In the genomic region with DNA sequence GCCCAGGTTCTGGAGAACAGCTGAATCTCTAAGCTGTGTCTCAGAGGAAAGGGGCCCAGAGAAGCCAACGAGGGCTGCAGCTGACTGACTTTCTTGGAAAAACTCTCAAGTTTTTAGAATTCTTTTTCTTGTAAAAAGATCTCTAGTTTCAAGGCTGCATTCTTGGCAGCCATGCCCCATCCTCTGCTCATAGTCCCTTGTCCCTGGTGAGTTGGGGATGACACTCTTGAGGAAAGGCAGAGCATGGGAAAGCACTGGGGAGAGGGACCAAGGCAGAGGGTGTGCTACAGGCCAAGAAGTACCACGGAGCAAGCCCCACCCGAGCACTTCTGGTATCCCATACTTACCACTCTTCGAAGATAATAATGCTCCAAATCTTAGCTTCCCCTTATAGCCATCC, we compare ENCODE assay signal across 34 mouse cellular contexts. TPM values are rescaled to one million over a fixed set of nuclear protein-coding genes. Genes with fewer than 3 reads are reported as not detected.
DNase-seq lines count a peak whose midpoint lies in the region; ATAC-seq and TF ChIP-seq lines count a peak whose summit lies in the region.
"Had no signal": no experiment of that assay in that cellular context is flagged by ENCODE, and none has a peak within 500 bp of the region (broad histone marks: within the 10 kb centered on the region; RNA-seq: fewer than 3 reads in every experiment).

No protein-coding gene starts in this region.

- no peak for ATAC-seq in embryonic facial prominence, embryonic 14.5 days (ENCODE audit: low read depth)
- ATAC-seq in liver, postnatal 0 days = no peak
- ATAC-seq: forebrain, embryonic 13.5 days; intestine, postnatal 0 days; midbrain, embryonic 13.5 days; Patski had no signal

- no peak overlapping the region for H3K9ac ChIP-seq in embryonic facial prominence, embryonic 14.5 days (ENCODE audit: low read depth, low read length)
- H3K9ac ChIP-seq in liver, postnatal 0 days (replicated peaks) = no peak overlapping the region
- H3K9ac ChIP-seq: embryonic facial prominence, embryonic 12.5 days; forebrain, embryonic 13.5 days; hindbrain, embryonic 14.5 days; kidney, embryonic 15.5 days; limb, embryonic 15.5 days; liver, embryonic 13.5 days; midbrain, embryonic 13.5 days; neural tube, embryonic 13.5 days; stomach, embryonic 15.5 days had no signal

- TF ChIP-seq EP300 in liver, postnatal 0 days (IDR thresholded peaks at IDR 0.05; ENCODE audit: low read depth) = no peak

- TF ChIP-seq CTCF in liver, postnatal 0 days (IDR thresholded peaks at IDR 0.05; ENCODE audit: low read depth) = no peak

- intact Hi-C loops in gastrocnemius, postnatal 14 days (cut with DNase I; ENCODE audit: low total_unique reads) = no loop called here
- intact Hi-C loops in gastrocnemius, postnatal 36 days (cut with DNase I) = no loop called here

- peak; percentile 33 for DNase-seq in adrenal gland, adult 8-10 months
- no peak for DNase-seq in adrenal gland, adult 18-20 months (ENCODE audit: low spot score in 2 of 2)
- DNase-seq in gastrocnemius, postnatal 14 days = peak; percentile 23
- DNase-seq in gastrocnemius, postnatal 36 days = no peak
- DNase-seq in ovary, adult 18-20 months (ENCODE audit: low spot score) = peak; percentile 30
- no peak for DNase-seq in ovary, postnatal 14 days (ENCODE audit: low spot score)
- peak; percentile 16 for DNase-seq in embryonic facial prominence, embryonic 14.5 days (ENCODE audit: low spot score)
- DNase-seq in liver, postnatal 0 days = no peak
- DNase-seq: cerebellum, adult 9-10 months; cerebellum, postnatal 36 days; kidney, postnatal 4 days; layer of hippocampus, postnatal 36 days; liver, embryonic 13.5 days; lung, adult 2 months; lung, postnatal 10 days; retina, postnatal 1 day; right cerebral cortex, postnatal 14 days; thymus, postnatal 4 days had no signal

- H3K9me3 ChIP-seq in embryonic facial prominence, embryonic 14.5 days (ENCODE audit: control insufficient read depth, low read length) = no peaks in the 10 kb centered on the region
- H3K9me3 ChIP-seq in liver, postnatal 0 days (ENCODE audit: low read length) = no peaks in the 10 kb centered on the region
- H3K9me3 ChIP-seq: forebrain, embryonic 13.5 days; kidney, embryonic 15.5 days; limb, embryonic 10.5 days; limb, embryonic 15.5 days; liver, embryonic 13.5 days; midbrain, embryonic 13.5 days; neural tube, embryonic 13.5 days; stomach, embryonic 15.5 days had no signal

- H3K4me2 ChIP-seq in embryonic facial prominence, embryonic 14.5 days (ENCODE audit: low read depth, low read length) = no peak overlapping the region
- H3K4me2 ChIP-seq in liver, postnatal 0 days (ENCODE audit: low read depth, low read length) = no peak overlapping the region
- H3K4me2 ChIP-seq: embryonic facial prominence, embryonic 12.5 days; forebrain, embryonic 13.5 days; heart, embryonic 11.5 days; hindbrain, embryonic 14.5 days; kidney, embryonic 15.5 days; limb, embryonic 15.5 days; liver, embryonic 13.5 days; midbrain, embryonic 13.5 days; neural tube, embryonic 13.5 days; stomach, embryonic 15.5 days had no signal

- WGBS in embryonic facial prominence, embryonic 14.5 days = 59% methylated on average over 4 of the region's 4 CpGs
- 62% methylated on average over 4 of the region's 4 CpGs for WGBS in liver, postnatal 0 days (ENCODE audit: insufficient replicate concordance)

- no peaks in the 10 kb centered on the region for H3K36me3 ChIP-seq in embryonic facial prominence, embryonic 14.5 days (ENCODE audit: control insufficient read depth, insufficient read depth, low read length)
- no peaks in the 10 kb centered on the region for H3K36me3 ChIP-seq in liver, postnatal 0 days (replicated peaks; ENCODE audit: insufficient read depth, low read length)
- H3K36me3 ChIP-seq: embryonic facial prominence, embryonic 12.5 days; kidney, embryonic 15.5 days; limb, embryonic 10.5 days; limb, embryonic 15.5 days; liver, embryonic 13.5 days; midbrain, embryonic 13.5 days; neural tube, embryonic 13.5 days; stomach, embryonic 15.5 days had no signal

- peaks cover 5% of the 10 kb centered on the region; the same call in 1 of the 2 replicates for H3K4me1 ChIP-seq in embryonic facial prominence, embryonic 14.5 days (ENCODE audit: control insufficient read depth, insufficient read depth, low read length)
- no peaks in the 10 kb centered on the region for H3K4me1 ChIP-seq in liver, postnatal 0 days (ENCODE audit: insufficient read depth)
- H3K4me1 ChIP-seq: embryonic facial prominence, embryonic 12.5 days; kidney, embryonic 15.5 days; limb, embryonic 10.5 days; liver, embryonic 13.5 days; stomach, embryonic 15.5 days had no signal

- H3K4me3 ChIP-seq in embryonic facial prominence, embryonic 14.5 days (ENCODE audit: low read depth, low read length) = no peak overlapping the region
- no peak overlapping the region for H3K4me3 ChIP-seq in liver, postnatal 0 days (ENCODE audit: low read depth, low read length)
- H3K4me3 ChIP-seq: embryonic facial prominence, embryonic 12.5 days; forebrain, embryonic 13.5 days; kidney, embryonic 15.5 days; limb, embryonic 10.5 days; limb, embryonic 15.5 days; liver, embryonic 13.5 days; midbrain, embryonic 13.5 days; neural tube, embryonic 13.5 days; stomach, embryonic 15.5 days had no signal

- no peaks in the 10 kb centered on the region for H3K27me3 ChIP-seq in embryonic facial prominence, embryonic 14.5 days (replicated peaks; ENCODE audit: control insufficient read depth, insufficient read depth, low read length)
- no peaks in the 10 kb centered on the region for H3K27me3 ChIP-seq in liver, postnatal 0 days (ENCODE audit: insufficient read depth, low read length)
- H3K27me3 ChIP-seq: embryonic facial prominence, embryonic 12.5 days; forebrain, embryonic 13.5 days; kidney, embryonic 15.5 days; limb, embryonic 15.5 days; liver, embryonic 13.5 days; midbrain, embryonic 13.5 days; neural tube, embryonic 13.5 days; Patski; stomach, embryonic 15.5 days had no signal

- peak overlapping the region; percentile 36; the same call in 1 of the 2 replicates for H3K27ac ChIP-seq in embryonic facial prominence, embryonic 14.5 days (replicated peaks; ENCODE audit: low read depth, low read length)
- no peak overlapping the region for H3K27ac ChIP-seq in liver, postnatal 0 days (ENCODE audit: low read depth)
- H3K27ac ChIP-seq: embryonic facial prominence, embryonic 12.5 days; forebrain, embryonic 13.5 days; hindbrain, embryonic 14.5 days; kidney, embryonic 15.5 days; limb, embryonic 10.5 days; limb, embryonic 15.5 days; liver, embryonic 13.5 days; macrophage; midbrain, embryonic 13.5 days; neural tube, embryonic 13.5 days; stomach, embryonic 15.5 days had no signal

RNA-seq across cellular contexts. Expression of gene Grpel1, which starts 27.9 kb away (rescaled TPM):
- 10 to 100 TPM; 53.4 to 69.1 (median 62.6) TPM for total RNA-seq in adrenal gland, adult 8-10 months (2022)
- total RNA-seq in adrenal gland, adult 18-20 months (2021) = 10 to 100 TPM; 76.2 to 79.3 TPM
- total RNA-seq in gastrocnemius, postnatal 14 days (2021) = 10 to 100 TPM; 34.2 to 38.3 TPM
- total RNA-seq in gastrocnemius, postnatal 36 days (2021) = 10 to 100 TPM; 30.9 to 34.7 TPM
- polyA plus RNA-seq in embryonic facial prominence, embryonic 14.5 days (2014; fragmentation: Nextera tagmentation; extraction: Ambion mirVana) = 49.0 and 52.7 TPM in 2 replicates
- polyA plus RNA-seq in liver, postnatal 0 days (2015; fragmentation: Nextera tagmentation; extraction: Ambion mirVana) = 61.2 and 62.1 TPM in 2 replicates

RNA-seq across cellular contexts. Expression of gene Sorcs2, which starts 38.9 kb away (rescaled TPM):
- total RNA-seq in adrenal gland, adult 8-10 months (2022) = 10 to 100 TPM in 3 of 4 experiments, 1 to 10 TPM in 1; 7.9 to 18.3 (median 12.5) TPM
- 10 to 100 TPM; 14.2 to 30.4 TPM for total RNA-seq in adrenal gland, adult 18-20 months (2021)
- 1 to 10 TPM; 8.3 to 8.7 TPM for total RNA-seq in gastrocnemius, postnatal 14 days (2021)
- 1 to 10 TPM; 3.4 to 3.5 TPM for total RNA-seq in gastrocnemius, postnatal 36 days (2021)
- 21.6 and 22.5 TPM in 2 replicates for polyA plus RNA-seq in embryonic facial prominence, embryonic 14.5 days (2014; fragmentation: Nextera tagmentation; extraction: Ambion mirVana)
- polyA plus RNA-seq in liver, postnatal 0 days (2015; fragmentation: Nextera tagmentation; extraction: Ambion mirVana) = 0.30 and 0.33 TPM in 2 replicates
- total RNA-seq: granulocyte monocyte progenitor cell, adult 5-6 weeks; megakaryocyte-erythroid progenitor cell, adult 5-6 weeks; MEL had no signal
- polyA plus RNA-seq: macrophage had no signal

RNA-seq across cellular contexts. Expression of gene Tada2b, which starts 47.2 kb away (rescaled TPM):
- total RNA-seq in adrenal gland, adult 8-10 months (2022) = 10 to 100 TPM; 34.0 to 42.2 (median 35.6) TPM
- total RNA-seq in adrenal gland, adult 18-20 months (2021) = 10 to 100 TPM; 35.0 to 39.6 TPM
- total RNA-seq in gastrocnemius, postnatal 14 days (2021) = 10 to 100 TPM; 11.8 to 12.2 TPM
- total RNA-seq in gastrocnemius, postnatal 36 days (2021) = 10 to 100 TPM; 11.6 to 13.0 TPM
- polyA plus RNA-seq in embryonic facial prominence, embryonic 14.5 days (2014; fragmentation: Nextera tagmentation; extraction: Ambion mirVana) = 4.0 and 4.2 TPM in 2 replicates
- polyA plus RNA-seq in liver, postnatal 0 days (2015; fragmentation: Nextera tagmentation; extraction: Ambion mirVana) = 1.2 and 1.4 TPM in 2 replicates

RNA-seq across cellular contexts. Expression of gene Ccdc96, which starts 47.5 kb away (rescaled TPM):
- total RNA-seq in adrenal gland, adult 8-10 months (2022) = under 1 TPM; 0.38 to 0.99 (median 0.55) TPM
- under 1 TPM; 0.17 to 0.45 TPM for total RNA-seq in adrenal gland, adult 18-20 months (2021)
- total RNA-seq in gastrocnemius, postnatal 14 days (2021) = under 1 TPM in 1 of 2 experiments, not detected in 1; 0.16 TPM
- total RNA-seq in gastrocnemius, postnatal 36 days (2021) = under 1 TPM; 0.10 to 0.15 TPM
- polyA plus RNA-seq in embryonic facial prominence, embryonic 14.5 days (2014; fragmentation: Nextera tagmentation; extraction: Ambion mirVana) = 0.88 and 1.7 TPM in 2 replicates
- polyA plus RNA-seq in liver, postnatal 0 days (2015; fragmentation: Nextera tagmentation; extraction: Ambion mirVana) = 0.06 and 0.13 TPM in 2 replicates
- total RNA-seq: granulocyte monocyte progenitor cell, adult 5-6 weeks had no signal

Comparison
In these comparisons a context has a peak if more than half of its experiments do, and no peak if none do; other contexts are left out.
1. DNase-seq: peak in adrenal gland, adult 8-10 months (single experiment), gastrocnemius, postnatal 14 days (single experiment), ovary, adult 18-20 months (single experiment) and embryonic facial prominence, embryonic 14.5 days (single experiment); none in adrenal gland, adult 18-20 months (0 of 2), gastrocnemius, postnatal 36 days (0 of 2), ovary, postnatal 14 days (single experiment) and liver, postnatal 0 days (single experiment).